Mouse (Mus musculus) kidney, embryonic 14.5 days (tissue): ENCODE measurements at regions not wholly inside any gene's neighbourhood (a gene's known extent, or its start where the extent isn't known, plus 50 kb on each side); places are given as distances from the start of the nearest gene placed in this dataset.

Experiments
- ATAC-seq: fragments of 200-750 bp; cut with Nextera tagmentation; 2 replicates; pipeline ENCODE4 v1.8.0; 2017; ENCODE audit warnings: moderate number of reproducible peaks, mild to moderate bottlenecking, moderate TSS enrichment, moderate library complexity; ENCODE audit not compliant: low FRiP score, low TSS enrichment
- H3K27ac ChIP-seq: fragments of 300-500 bp; sonication (generic); 2 replicates; pipeline ENCODE4 v1.5.1; 2014; ENCODE audit warnings: low read depth, mild to moderate bottlenecking, low read length, moderate library complexity, mixed read lengths
- H3K27me3 ChIP-seq: fragments of 300-500 bp; sonication (generic); 2 replicates; pipeline ENCODE4 v1.6.1; 2014; ENCODE audit warnings: mild to moderate bottlenecking, low read length; ENCODE audit not compliant: control insufficient read depth, insufficient read depth
- H3K36me3 ChIP-seq: fragments of 300-500 bp; sonication (generic); 2 replicates; pipeline ENCODE4 v1.6.1; 2014; ENCODE audit warnings: low read length, mixed read lengths; ENCODE audit not compliant: control insufficient read depth, insufficient read depth
- H3K4me1 ChIP-seq: fragments of 300-500 bp; sonication (generic); 2 replicates; pipeline ENCODE4 v1.6.1; 2014; ENCODE audit warnings: low read length, mixed read lengths; ENCODE audit not compliant: control insufficient read depth, insufficient read depth
- H3K4me2 ChIP-seq: fragments of 300-500 bp; sonication (generic); replicated peaks from 2 replicates; pipeline ENCODE4 v1.6.1; 2014; ENCODE audit warnings: low read depth, mild to moderate bottlenecking, low read length
- H3K4me3 ChIP-seq: fragments of 300-500 bp; sonication (generic); 2 replicates; pipeline ENCODE4 v1.5.1; 2014; ENCODE audit warnings: mild to moderate bottlenecking, low read length
- H3K9ac ChIP-seq: fragments of 300-500 bp; sonication (generic); 2 replicates; pipeline ENCODE4 v1.6.1; 2014; ENCODE audit warnings: low read depth, mild to moderate bottlenecking, low read length, moderate library complexity
- H3K9me3 ChIP-seq: fragments of 300-500 bp; sonication (generic); 2 replicates; pipeline ENCODE4 v1.6.1; 2016; ENCODE audit warnings: low read length; ENCODE audit not compliant: control insufficient read depth
- WGBS: fragments of 180-500 bp; shearing (Covaris S2); extraction: QIAGEN DNeasy Blood & Tissue Kit; methylation state at CpG from one replicate; pipeline ENCODE4 v1.1.7; 2014; 5-methylcytosine and 5-hydroxymethylcytosine counted together

DNA sequence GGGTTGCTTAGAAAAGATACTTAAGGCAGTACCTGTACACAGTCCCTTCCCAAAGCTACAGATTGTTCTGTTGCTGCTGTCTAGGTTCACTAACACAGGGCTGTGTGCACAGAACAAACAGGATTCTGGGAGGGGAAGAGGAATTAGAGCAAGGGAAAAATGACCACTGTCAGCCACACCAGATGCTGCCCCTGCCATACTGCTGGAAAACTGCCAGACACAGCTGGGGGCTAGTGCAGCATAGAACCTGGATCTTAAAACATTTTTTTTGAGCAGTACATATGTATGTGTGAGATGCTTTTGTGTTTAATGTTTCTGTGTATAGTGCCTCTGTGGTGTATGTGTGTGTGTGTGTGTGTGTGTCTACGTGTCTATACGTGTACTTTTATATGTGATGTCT is 291.7 kb upstream of the Myt1l start:
- WGBS = 94% methylated on average over 2 of the region's 2 CpGs
- no peak overlapping the region for H3K9ac ChIP-seq
- H3K4me3 ChIP-seq = no peak overlapping the region
- no peaks in the 10 kb centered on the region for H3K36me3 ChIP-seq
- no peaks in the 10 kb centered on the region for H3K9me3 ChIP-seq
- H3K4me1 ChIP-seq = no peaks in the 10 kb centered on the region
- ATAC-seq = no peak
- no peaks in the 10 kb centered on the region for H3K27me3 ChIP-seq
- H3K27ac ChIP-seq = no peak overlapping the region
- no peak overlapping the region for H3K4me2 ChIP-seq

DNA sequence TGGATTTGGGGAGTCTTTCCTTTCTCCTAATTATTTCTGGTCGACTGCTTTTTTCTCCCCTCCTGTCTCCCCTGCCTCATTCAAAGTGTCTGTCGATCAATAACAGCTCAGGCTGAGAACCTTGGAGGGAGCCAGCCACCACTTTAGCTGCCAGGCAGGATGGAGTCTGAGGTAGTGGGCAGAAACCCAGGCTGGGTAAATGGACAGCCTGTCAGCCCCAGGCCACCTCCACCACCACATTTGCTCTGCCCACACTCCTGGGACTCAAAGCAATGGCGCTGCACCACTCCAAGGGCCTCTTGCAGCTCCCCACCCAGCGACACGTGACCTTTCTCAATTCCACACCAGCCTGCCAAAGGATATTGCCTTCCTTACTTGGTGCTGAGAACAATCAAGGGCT is 290.7 kb upstream of the Myt1l start:
- no peaks in the 10 kb centered on the region for H3K9me3 ChIP-seq
- H3K4me3 ChIP-seq = no peak overlapping the region
- H3K4me1 ChIP-seq = no peaks in the 10 kb centered on the region
- no peak overlapping the region for H3K4me2 ChIP-seq
- WGBS = 39% methylated on average over 5 of the region's 5 CpGs
- H3K27ac ChIP-seq = no peak overlapping the region
- H3K27me3 ChIP-seq = no peaks in the 10 kb centered on the region
- no peak overlapping the region for H3K9ac ChIP-seq
- no peak for ATAC-seq
- H3K36me3 ChIP-seq = no peaks in the 10 kb centered on the region

DNA sequence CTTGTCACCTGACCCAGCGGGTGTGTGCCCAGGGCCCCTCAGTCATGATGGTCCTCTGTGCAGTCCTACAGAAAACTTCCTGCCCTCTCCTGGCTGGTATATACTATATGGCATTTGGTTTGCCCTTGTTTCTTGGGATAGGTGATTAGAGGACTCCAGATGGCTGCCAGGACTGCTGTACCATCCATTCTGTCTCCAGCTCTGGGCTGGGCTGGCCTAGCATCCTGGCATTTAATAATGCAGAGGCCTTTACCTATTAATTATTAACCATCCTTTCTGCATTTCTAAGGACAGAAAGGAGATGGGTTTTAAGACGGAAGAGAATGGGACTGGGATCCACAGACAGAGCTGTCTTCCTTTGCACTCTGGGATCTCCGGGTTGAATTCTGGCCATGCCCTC is 288.7 kb upstream of the Myt1l start:
- H3K4me2 ChIP-seq = no peak overlapping the region
- 91% methylated on average over 3 of the region's 3 CpGs for WGBS

DNA sequence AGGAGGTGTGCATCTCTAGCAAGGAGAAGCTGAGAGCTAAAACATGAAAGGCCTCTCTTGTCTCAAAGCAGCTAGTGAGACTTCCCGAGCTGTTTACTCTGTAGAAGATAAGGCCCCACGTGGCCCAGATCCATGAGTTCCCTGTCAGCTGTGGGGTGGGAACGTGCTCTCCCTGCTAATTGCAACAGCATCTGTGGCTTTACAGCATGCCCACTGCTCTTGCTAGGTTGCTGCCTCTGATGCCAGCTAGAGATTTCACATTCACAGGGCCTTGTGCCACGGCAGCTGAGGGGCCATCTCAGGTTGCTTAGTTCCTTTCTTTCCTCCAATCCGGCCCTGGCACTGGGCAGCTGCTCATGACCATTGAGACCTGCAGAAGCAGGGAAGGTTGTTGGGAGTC is 288.2 kb upstream of the Myt1l start:
- Histone ChIP-seq H3K9ac (no peak overlapping the region), H3K27ac (no peak overlapping the region), H3K9me3 (no peaks in the 10 kb centered on the region), H3K36me3 (no peaks in the 10 kb centered on the region), H3K4me3 (no peak overlapping the region), H3K27me3 (no peaks in the 10 kb centered on the region), H3K4me1 (no peaks in the 10 kb centered on the region), H3K4me2 (no peak overlapping the region)
- no peak for ATAC-seq
- 53% methylated on average over 5 of the region's 5 CpGs for WGBS

More for the DNA sequence above, 288.7 kb upstream of the Myt1l start:
- H3K9ac ChIP-seq = no peak overlapping the region
- no peaks in the 10 kb centered on the region for H3K9me3 ChIP-seq
- ATAC-seq = no peak; the same call in 1 of the 2 replicates
- no peak overlapping the region for H3K4me3 ChIP-seq
- H3K4me1 ChIP-seq = no peaks in the 10 kb centered on the region
- H3K27ac ChIP-seq = no peak overlapping the region
- no peaks in the 10 kb centered on the region for H3K27me3 ChIP-seq
- H3K36me3 ChIP-seq = no peaks in the 10 kb centered on the region

DNA sequence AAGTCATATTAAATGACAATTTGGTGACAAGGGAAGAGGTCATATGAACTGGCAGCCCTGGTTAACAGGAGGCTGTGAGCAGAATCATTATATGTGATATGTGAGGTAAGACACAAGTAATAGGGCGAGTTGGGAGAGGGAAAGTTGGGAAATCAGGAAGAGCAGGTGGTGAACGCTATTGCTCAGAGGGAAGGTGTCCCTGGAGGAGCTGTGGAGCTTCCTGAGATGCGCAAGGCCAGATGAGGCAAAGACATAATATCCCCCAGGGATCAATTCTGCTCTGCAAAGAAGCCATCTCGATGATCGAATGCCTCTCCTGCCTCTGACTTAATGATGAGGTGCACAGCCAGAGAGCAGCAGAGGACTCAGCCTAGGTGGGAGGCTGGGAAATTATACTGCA is 285.1 kb upstream of the Myt1l start:
- H3K9ac ChIP-seq = no peak overlapping the region
- ATAC-seq = no peak
- WGBS = 80% methylated on average over 5 of the region's 5 CpGs

DNA sequence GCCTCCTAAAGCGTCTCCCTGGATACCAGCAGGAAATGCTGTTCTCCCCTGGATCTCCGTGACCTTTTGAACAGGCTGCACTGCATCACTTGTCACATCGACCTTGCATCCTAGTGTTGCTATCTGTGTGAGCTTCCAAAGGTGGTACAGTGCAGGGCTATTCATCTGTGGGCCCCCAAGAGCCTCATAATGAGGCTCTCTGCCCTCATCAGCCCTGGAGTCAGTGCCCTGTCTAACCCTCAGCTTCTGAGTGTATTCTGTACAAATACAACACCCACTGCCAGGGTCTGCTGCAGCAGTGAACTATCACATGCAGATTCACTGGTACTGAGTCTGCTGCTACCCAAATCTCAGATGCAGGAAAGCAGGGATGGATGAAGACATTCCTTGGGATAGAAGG is 282.1 kb upstream of the Myt1l start:
- no peak for ATAC-seq

More for the DNA sequence above, 285.1 kb upstream of the Myt1l start:
- Histone ChIP-seq H3K36me3 (no peaks in the 10 kb centered on the region), H3K27me3 (no peaks in the 10 kb centered on the region), H3K4me2 (no peak overlapping the region), H3K4me1 (no peaks in the 10 kb centered on the region), H3K4me3 (no peak overlapping the region), H3K9me3 (no peaks in the 10 kb centered on the region), H3K27ac (no peak overlapping the region)

DNA sequence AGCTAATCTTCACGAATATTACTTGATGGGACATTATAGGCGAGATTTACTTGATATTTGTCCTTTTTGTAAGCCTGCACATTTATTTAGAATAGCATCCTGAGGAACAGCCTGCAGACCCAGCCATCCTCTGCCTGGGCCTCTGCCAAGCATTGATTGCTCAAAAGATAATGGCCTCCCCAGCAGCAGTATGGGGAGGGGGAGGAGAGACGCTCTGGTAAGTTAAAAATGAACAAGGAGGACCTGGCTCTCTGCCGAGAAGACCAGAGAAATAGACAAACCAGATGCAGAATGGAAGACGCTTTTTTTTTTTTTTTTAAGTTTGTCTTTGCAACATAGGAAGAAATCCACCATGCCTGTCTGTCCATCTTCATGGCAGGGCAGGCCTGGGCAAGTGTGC is 280.8 kb upstream of the Myt1l start:
- Histone ChIP-seq H3K9ac (no peak overlapping the region), H3K4me2 (no peak overlapping the region), H3K36me3 (no peaks in the 10 kb centered on the region), H3K4me3 (no peak overlapping the region), H3K4me1 (no peaks in the 10 kb centered on the region), H3K27me3 (no peaks in the 10 kb centered on the region), H3K9me3 (no peaks in the 10 kb centered on the region), H3K27ac (no peak overlapping the region)
- WGBS = 74% methylated on average over 5 of the region's 5 CpGs
- ATAC-seq = no peak

More for the DNA sequence above, 282.1 kb upstream of the Myt1l start:
- Histone ChIP-seq H3K9ac (no peak overlapping the region), H3K36me3 (no peaks in the 10 kb centered on the region), H3K4me1 (no peaks in the 10 kb centered on the region), H3K4me3 (no peak overlapping the region), H3K27me3 (no peaks in the 10 kb centered on the region), H3K4me2 (no peak overlapping the region), H3K27ac (no peak overlapping the region), H3K9me3 (no peaks in the 10 kb centered on the region)
- WGBS = 24% methylated on average over 3 of the region's 3 CpGs

DNA sequence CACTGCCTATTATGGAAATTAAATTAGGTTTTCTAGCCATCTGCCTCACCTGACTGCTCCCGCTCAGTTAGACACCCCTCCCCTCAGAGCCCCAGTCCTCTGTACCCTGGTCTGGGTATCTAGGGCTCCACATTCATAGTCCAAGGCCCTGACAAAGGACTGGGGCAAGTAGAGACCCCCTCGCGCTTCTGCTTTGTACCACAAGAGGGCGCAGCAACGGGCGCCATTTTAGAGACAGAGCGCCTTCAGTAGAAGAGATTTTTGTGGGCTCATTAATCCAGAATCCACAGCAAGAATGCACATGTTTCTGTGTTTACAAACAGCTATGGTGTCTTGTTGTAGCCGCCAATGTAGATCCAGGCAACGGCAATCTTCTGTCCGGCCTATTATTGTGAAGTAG is 279.7 kb upstream of the Myt1l start:
- H3K9ac ChIP-seq = no peak overlapping the region
- H3K27me3 ChIP-seq = no peaks in the 10 kb centered on the region
- 86% methylated on average over 10 of the region's 10 CpGs for WGBS
- no peak for ATAC-seq
- no peaks in the 10 kb centered on the region for H3K9me3 ChIP-seq
- H3K27ac ChIP-seq = no peak overlapping the region
- no peaks in the 10 kb centered on the region for H3K36me3 ChIP-seq
- H3K4me2 ChIP-seq = no peak overlapping the region
- no peaks in the 10 kb centered on the region for H3K4me1 ChIP-seq
- no peak overlapping the region for H3K4me3 ChIP-seq

DNA sequence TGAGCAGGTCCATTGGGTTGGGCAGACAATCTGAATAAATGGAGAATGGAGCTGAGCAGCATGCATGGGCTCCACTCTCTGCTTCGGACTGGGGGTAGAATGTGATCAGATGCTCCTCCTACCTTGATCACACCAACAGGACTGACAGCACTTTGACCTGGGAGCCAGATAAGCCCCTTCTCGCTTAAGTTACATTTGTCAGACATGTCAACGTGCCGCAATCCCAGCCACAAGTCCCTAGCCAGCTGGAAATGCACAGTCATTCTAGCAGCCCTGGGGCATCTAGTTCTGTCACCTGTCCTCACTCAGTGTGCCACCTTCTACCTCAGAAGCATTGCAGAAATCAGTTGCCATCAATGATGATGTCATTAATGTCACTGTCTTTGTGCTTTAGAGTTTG is 272.1 kb upstream of the Myt1l start:
- no peaks in the 10 kb centered on the region for H3K4me1 ChIP-seq
- H3K27me3 ChIP-seq = no peaks in the 10 kb centered on the region
- no peak overlapping the region for H3K9ac ChIP-seq
- no peak overlapping the region for H3K27ac ChIP-seq
- H3K4me2 ChIP-seq = no peak overlapping the region
- H3K36me3 ChIP-seq = no peaks in the 10 kb centered on the region
- H3K4me3 ChIP-seq = no peak overlapping the region
- 90% methylated on average over 4 of the region's 4 CpGs for WGBS
- no peaks in the 10 kb centered on the region for H3K9me3 ChIP-seq
- no peak for ATAC-seq
